Mouse (Mus musculus): Measurements from ENCODE around the gene 4933415A04Rik. TPM values are rescaled to one million over a fixed set of nuclear protein-coding genes. Genes with fewer than 3 reads are reported as not detected.

The 4933415A04Rik gene
- polyA plus RNA-seq, 1 experiment, result 1.2 TPM

GRCm38 (mm10) chr11:43552675-43553074 lies 34.2 kb upstream of the 4933415A04Rik start:
- Histone ChIP-seq H3K4me1 (ENCODE audit: control insufficient read depth, insufficient read depth, low read length) (no peaks in the 10 kb centered on the region), H3K36me3 (ENCODE audit: control insufficient read depth, insufficient read depth, low read length, poor library complexity, severe bottlenecking) (peaks cover under 1% of the 10 kb centered on the region; the same call in 1 of the 2 replicates)
- TF ChIP-seq EP300 (IDR thresholded peaks at IDR 0.05; ENCODE audit: insufficient read depth, low read depth, low read length) (no peak), POLR2A (IDR thresholded peaks at IDR 0.05; ENCODE audit: insufficient read depth, low read length) (no peak), CTCF (IDR thresholded peaks at IDR 0.05; ENCODE audit: low read depth, low read length) (no peak)

GRCm38 (mm10) chr11:43556538-43556937 lies 30.3 kb upstream of the 4933415A04Rik start:
- Histone ChIP-seq H3K9ac (ENCODE audit: low read depth, poor library complexity, severe bottlenecking) (no peak overlapping the region), H3K4me1 (ENCODE audit: control insufficient read depth, insufficient read depth, low read length) (peaks cover 4% of the 10 kb centered on the region), H3K4me3 (ENCODE audit: low read depth, low read length) (no peak overlapping the region), H3K36me3 (ENCODE audit: control insufficient read depth, insufficient read depth, low read length, poor library complexity, severe bottlenecking) (peaks cover 5% of the 10 kb centered on the region; the same call in 1 of the 2 replicates), H3K27me3 (ENCODE audit: control insufficient read depth, insufficient read depth, low read length, poor library complexity, severe bottlenecking) (no peaks in the 10 kb centered on the region), H3K9me3 (replicated peaks; ENCODE audit: control insufficient read depth, insufficient read depth, low read length, poor library complexity, severe bottlenecking) (no peaks in the 10 kb centered on the region), H3K27ac (ENCODE audit: insufficient read depth, low read length) (no peak overlapping the region)
- TF ChIP-seq CTCF (IDR thresholded peaks at IDR 0.05; ENCODE audit: low read depth, low read length) (peak; percentile 39), EP300 (IDR thresholded peaks at IDR 0.05; ENCODE audit: insufficient read depth, low read depth, low read length) (no peak), POLR2A (IDR thresholded peaks at IDR 0.05; ENCODE audit: insufficient read depth, low read length) (no peak)

More at GRCm38 (mm10) chr11:43552675-43553074, 34.2 kb upstream of the 4933415A04Rik start:
- no peak overlapping the region for H3K27ac ChIP-seq (ENCODE audit: insufficient read depth, low read length)
- H3K9ac ChIP-seq (ENCODE audit: low read depth, poor library complexity, severe bottlenecking), result no peak overlapping the region
- no peaks in the 10 kb centered on the region for H3K27me3 ChIP-seq (ENCODE audit: control insufficient read depth, insufficient read depth, low read length, poor library complexity, severe bottlenecking)
- H3K9me3 ChIP-seq (replicated peaks; ENCODE audit: control insufficient read depth, insufficient read depth, low read length, poor library complexity, severe bottlenecking), result no peaks in the 10 kb centered on the region
- no peak overlapping the region for H3K4me3 ChIP-seq (ENCODE audit: low read depth, low read length)

GRCm38 (mm10) chr11:43559515-43560292 lies 27.1 kb upstream of the 4933415A04Rik start:
- H3K36me3 ChIP-seq (ENCODE audit: control insufficient read depth, insufficient read depth, low read length, poor library complexity, severe bottlenecking), result peaks cover 5% of the 10 kb centered on the region; the same call in 1 of the 2 replicates
- H3K27me3 ChIP-seq (ENCODE audit: control insufficient read depth, insufficient read depth, low read length, poor library complexity, severe bottlenecking), result no peaks in the 10 kb centered on the region
- no peak overlapping the region for H3K27ac ChIP-seq (ENCODE audit: insufficient read depth, low read length)
- no peaks in the 10 kb centered on the region for H3K9me3 ChIP-seq (replicated peaks; ENCODE audit: control insufficient read depth, insufficient read depth, low read length, poor library complexity, severe bottlenecking)
- TF ChIP-seq EP300 (IDR thresholded peaks at IDR 0.05; ENCODE audit: insufficient read depth, low read depth, low read length) (no peak), CTCF (IDR thresholded peaks at IDR 0.05; ENCODE audit: low read depth, low read length) (no peak), POLR2A (IDR thresholded peaks at IDR 0.05; ENCODE audit: insufficient read depth, low read length) (no peak)
- H3K9ac ChIP-seq (ENCODE audit: low read depth, poor library complexity, severe bottlenecking), result no peak overlapping the region
- H3K4me3 ChIP-seq (ENCODE audit: low read depth, low read length), result no peak overlapping the region
- H3K4me1 ChIP-seq (ENCODE audit: control insufficient read depth, insufficient read depth, low read length), result peaks cover 4% of the 10 kb centered on the region

GRCm38 (mm10) chr11:43563654-43564244 lies 23.1 kb upstream of the 4933415A04Rik start:
- Histone ChIP-seq H3K4me1 (ENCODE audit: control insufficient read depth, insufficient read depth, low read length) (peaks cover 6% of the 10 kb centered on the region), H3K27ac (ENCODE audit: insufficient read depth, low read length) (no peak overlapping the region), H3K4me3 (ENCODE audit: low read depth, low read length) (no peak overlapping the region), H3K27me3 (ENCODE audit: control insufficient read depth, insufficient read depth, low read length, poor library complexity, severe bottlenecking) (no peaks in the 10 kb centered on the region), H3K9me3 (replicated peaks; ENCODE audit: control insufficient read depth, insufficient read depth, low read length, poor library complexity, severe bottlenecking) (no peaks in the 10 kb centered on the region), H3K9ac (ENCODE audit: low read depth, poor library complexity, severe bottlenecking) (no peak overlapping the region), H3K36me3 (ENCODE audit: control insufficient read depth, insufficient read depth, low read length, poor library complexity, severe bottlenecking) (no peaks in the 10 kb centered on the region)
- no peak for TF ChIP-seq POLR2A (IDR thresholded peaks at IDR 0.05; ENCODE audit: insufficient read depth, low read length)
- no peak for TF ChIP-seq CTCF (IDR thresholded peaks at IDR 0.05; ENCODE audit: low read depth, low read length)
- TF ChIP-seq EP300 (IDR thresholded peaks at IDR 0.05; ENCODE audit: insufficient read depth, low read depth, low read length), result no peak

GRCm38 (mm10) chr11:43565414-43565813 lies 21.4 kb upstream of the 4933415A04Rik start:
- no peaks in the 10 kb centered on the region for H3K9me3 ChIP-seq (replicated peaks; ENCODE audit: control insufficient read depth, insufficient read depth, low read length, poor library complexity, severe bottlenecking)
- H3K4me1 ChIP-seq (ENCODE audit: control insufficient read depth, insufficient read depth, low read length), result peaks cover 9% of the 10 kb centered on the region
- H3K9ac ChIP-seq (ENCODE audit: low read depth, poor library complexity, severe bottlenecking), result no peak overlapping the region
- H3K27me3 ChIP-seq (ENCODE audit: control insufficient read depth, insufficient read depth, low read length, poor library complexity, severe bottlenecking), result no peaks in the 10 kb centered on the region
- no peaks in the 10 kb centered on the region for H3K36me3 ChIP-seq (ENCODE audit: control insufficient read depth, insufficient read depth, low read length, poor library complexity, severe bottlenecking)
- H3K4me3 ChIP-seq (ENCODE audit: low read depth, low read length), result no peak overlapping the region
- no peak for TF ChIP-seq POLR2A (IDR thresholded peaks at IDR 0.05; ENCODE audit: insufficient read depth, low read length)
- no peak for TF ChIP-seq CTCF (IDR thresholded peaks at IDR 0.05; ENCODE audit: low read depth, low read length)
- no peak for TF ChIP-seq EP300 (IDR thresholded peaks at IDR 0.05; ENCODE audit: insufficient read depth, low read depth, low read length)
- no peak overlapping the region for H3K27ac ChIP-seq (ENCODE audit: insufficient read depth, low read length)

- no peak overlapping the region for H3K4me3 ChIP-seq (ENCODE audit: low read depth, low read length)
- H3K4me1 ChIP-seq (ENCODE audit: control insufficient read depth, insufficient read depth, low read length), result peaks cover 9% of the 10 kb centered on the region
- no peaks in the 10 kb centered on the region for H3K9me3 ChIP-seq (replicated peaks; ENCODE audit: control insufficient read depth, insufficient read depth, low read length, poor library complexity, severe bottlenecking)
- H3K27ac ChIP-seq (ENCODE audit: insufficient read depth, low read length), result no peak overlapping the region
- H3K27me3 ChIP-seq (ENCODE audit: control insufficient read depth, insufficient read depth, low read length, poor library complexity, severe bottlenecking), result no peaks in the 10 kb centered on the region
- H3K36me3 ChIP-seq (ENCODE audit: control insufficient read depth, insufficient read depth, low read length, poor library complexity, severe bottlenecking), result no peaks in the 10 kb centered on the region
- no peak overlapping the region for H3K9ac ChIP-seq (ENCODE audit: low read depth, poor library complexity, severe bottlenecking)
- TF ChIP-seq EP300 (IDR thresholded peaks at IDR 0.05; ENCODE audit: insufficient read depth, low read depth, low read length), result no peak
- TF ChIP-seq POLR2A (IDR thresholded peaks at IDR 0.05; ENCODE audit: insufficient read depth, low read length), result no peak
Observed at GRCm38 (mm10) chr11:43565852-43566251, 21.0 kb upstream of the 4933415A04Rik start.
